Mouse (Mus musculus) heart, postnatal 25 days (tissue): ENCODE measurements around the gene Ate1. TPM values are rescaled to one million over a fixed set of nuclear protein-coding genes. Genes with fewer than 3 reads are reported as not detected.
"Not testable (repeated sequence)": the region's sequence is repeated elsewhere in the genome, so short reads cannot be mapped to it uniquely, and the experiment has no call there.

Source experiments
- DNase-seq: peaks from one replicate; pipeline ENCODE4 v3.0.0; 2022; ENCODE audit warnings: low spot score
- intact Hi-C: fragments of 180-260 bp; cut with DNase I; formaldehyde crosslinking; loops from one replicate; pipeline ENCODE4 v1.15.1; 2025
- total RNA-seq, 2 experiments: library from RNA; stranded (reverse); gene quantifications; 2 replicates each; pipeline ENCODE4 v1.2.3; 2021

Ate1 gene
- total RNA-seq, 2 experiments from 2014 or later, result 32.2 to 32.3 TPM

- DNase-seq, result not testable (repeated sequence)
- intact Hi-C loops, result loop anchor here (5.0 kb wide), 1 partner anchor 211 kb away; no protein-coding TSS in a partner anchor
Observed at GRCm38 (mm10) chr7:130531138-130531537, 11.0 kb upstream of the Ate1 start.

DNA sequence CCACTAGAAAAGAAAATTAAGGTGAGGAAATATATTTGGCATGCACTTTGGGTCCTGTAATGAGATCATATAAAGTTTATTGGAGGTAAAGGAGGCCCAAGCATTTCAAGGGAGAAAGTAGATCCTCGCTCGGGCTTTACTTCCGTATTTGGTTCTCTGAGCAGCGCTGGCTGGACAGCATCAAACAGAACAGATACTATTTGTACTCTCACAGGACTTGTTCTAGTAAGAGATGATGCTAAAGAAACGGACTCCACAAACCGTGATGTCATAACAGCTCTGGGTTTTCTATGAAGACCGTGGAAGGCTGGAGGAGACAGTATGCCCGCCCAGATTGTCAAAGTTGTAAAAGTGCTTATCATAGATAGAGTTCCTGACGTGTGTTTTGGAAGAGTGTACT is 7.1 kb upstream of the Ate1 start:
- intact Hi-C loops, result loop anchor here (10.0 kb wide), 1 partner anchor 337 kb away; the partner anchor contains the start of gene Plekha1
- no peak for DNase-seq

DNA sequence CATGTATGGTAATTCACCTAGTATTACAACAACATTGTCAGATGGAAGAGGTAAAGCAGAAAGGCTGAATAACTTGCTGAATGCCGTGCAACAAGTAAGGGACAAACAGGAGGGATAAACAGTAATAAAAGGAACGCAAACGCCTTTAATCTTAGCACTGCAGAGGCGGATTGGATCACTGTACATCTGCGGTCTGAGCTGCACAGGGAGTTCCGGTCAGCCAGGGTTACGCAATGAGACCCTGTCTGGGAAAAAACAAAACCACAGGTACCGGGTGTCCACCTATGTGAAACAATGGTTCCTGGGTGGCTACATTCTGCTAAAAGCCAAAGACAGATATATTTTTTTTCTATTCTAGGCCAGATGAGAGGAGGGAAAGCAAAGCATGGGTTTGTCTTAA is 3.3 kb upstream of the Ate1 start:
- intact Hi-C loops, result loop anchor here (10.0 kb wide), 1 partner anchor 341 kb away; the partner anchor contains the start of gene Plekha1
- no peak for DNase-seq

GRCm38 (mm10) chr7:130520812-130521422 is 748 bp upstream of the Ate1 start:
- DNase-seq, result no peak
- intact Hi-C loops, result loop anchor here (10.0 kb wide), 1 partner anchor 344 kb away; the partner anchor contains the start of gene Plekha1

- peak; percentile 97 for DNase-seq
- intact Hi-C loops, result loop anchor here (10.0 kb wide), 1 partner anchor 345 kb away; the partner anchor contains the start of gene Plekha1
Observed at GRCm38 (mm10) chr7:130519096-130520048, 797 bp downstream of the Ate1 start.

DNA sequence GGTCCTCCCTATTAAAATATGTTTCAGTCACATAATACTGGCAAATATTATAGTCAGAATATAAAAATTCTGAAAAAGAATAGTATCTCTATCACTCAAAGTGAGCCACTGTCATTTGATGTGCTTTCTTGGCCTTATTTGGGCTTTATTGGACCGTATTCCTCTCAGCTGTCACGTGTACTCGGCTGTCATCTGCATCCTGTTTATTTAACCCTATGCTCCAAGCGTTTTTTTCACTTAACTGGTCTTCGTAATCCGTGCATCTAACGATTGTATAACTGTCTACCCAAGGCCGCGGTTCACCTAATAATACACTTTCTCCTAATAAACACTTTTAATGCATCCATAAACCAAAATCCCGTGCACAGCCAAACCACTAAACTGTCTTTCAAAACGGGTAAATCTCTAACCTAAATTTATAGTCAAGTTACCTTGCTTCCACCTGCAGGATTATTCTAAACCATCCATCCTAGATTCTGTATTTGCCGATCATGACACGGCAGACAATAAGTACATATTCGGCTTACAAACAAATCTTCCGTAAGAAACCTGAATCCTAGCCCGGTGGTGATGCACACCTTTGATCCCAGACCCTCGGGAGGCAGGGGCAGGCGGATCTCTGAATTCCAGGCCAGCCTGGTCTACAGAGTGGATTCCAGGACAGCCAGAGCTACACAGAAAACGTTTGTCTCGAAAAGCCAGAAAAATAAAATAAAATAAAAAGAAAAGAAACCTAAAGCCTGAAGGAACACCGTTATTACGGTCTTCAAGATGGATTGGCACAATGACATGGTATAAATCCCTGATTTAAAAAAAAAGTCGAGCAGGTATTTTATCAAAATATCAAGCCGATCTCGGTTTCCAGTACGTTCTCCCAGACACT is 1.7 kb downstream of the Ate1 start:
- DNase-seq, result no peak
- intact Hi-C loops, result no loop called here

- intact Hi-C loops, result no loop called here
Observed at GRCm38 (mm10) chr7:130510243-130510642, 9.9 kb downstream of the Ate1 start.

GRCm38 (mm10) chr7:130503006-130503405 is 17.2 kb downstream of the Ate1 start:
- intact Hi-C loops, result no loop called here
- no peak for DNase-seq

More at GRCm38 (mm10) chr7:130510243-130510642, 9.9 kb downstream of the Ate1 start:
- no peak for DNase-seq

DNA sequence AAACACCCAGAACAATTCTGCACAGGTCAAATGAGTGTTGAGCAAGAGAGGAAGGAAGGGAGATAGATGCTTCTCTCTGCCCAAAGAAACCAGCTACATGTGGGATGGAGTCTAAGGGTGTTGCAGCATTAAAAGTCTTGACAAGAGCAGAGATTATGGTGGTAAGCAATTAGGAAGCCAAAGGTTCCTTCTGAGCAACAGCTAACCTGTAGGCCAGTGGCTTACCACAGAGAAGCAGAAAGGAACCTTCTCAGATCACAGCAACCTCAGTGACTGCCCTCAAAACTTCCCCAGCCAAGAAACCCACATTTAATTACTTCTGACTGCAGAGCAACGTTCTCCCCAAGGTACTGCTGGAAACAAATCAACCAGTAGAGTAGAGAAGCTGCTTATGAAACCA is 18.7 kb downstream of the Ate1 start:
- intact Hi-C loops, result no loop called here
- DNase-seq, result no peak

DNA sequence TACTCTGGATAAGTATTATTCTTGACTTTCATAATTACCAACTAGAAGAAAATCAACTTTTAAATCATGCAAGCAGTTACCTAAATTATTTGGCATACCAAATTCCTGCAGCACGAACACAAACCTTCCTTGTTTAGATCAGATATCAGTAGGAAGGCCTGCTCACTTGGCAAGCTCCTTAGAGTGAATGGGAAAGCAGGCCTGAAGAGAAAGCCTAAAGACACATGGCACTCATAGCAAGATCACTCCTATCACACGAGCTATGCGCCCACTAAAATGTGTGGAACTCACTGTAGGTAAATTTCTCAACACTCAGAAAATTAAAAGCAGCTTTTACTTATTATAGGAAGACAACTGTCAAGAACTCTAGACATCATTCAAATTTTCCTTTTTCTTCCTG is 26.8 kb downstream of the Ate1 start:
- no peak for DNase-seq
- intact Hi-C loops, result no loop called here

DNA sequence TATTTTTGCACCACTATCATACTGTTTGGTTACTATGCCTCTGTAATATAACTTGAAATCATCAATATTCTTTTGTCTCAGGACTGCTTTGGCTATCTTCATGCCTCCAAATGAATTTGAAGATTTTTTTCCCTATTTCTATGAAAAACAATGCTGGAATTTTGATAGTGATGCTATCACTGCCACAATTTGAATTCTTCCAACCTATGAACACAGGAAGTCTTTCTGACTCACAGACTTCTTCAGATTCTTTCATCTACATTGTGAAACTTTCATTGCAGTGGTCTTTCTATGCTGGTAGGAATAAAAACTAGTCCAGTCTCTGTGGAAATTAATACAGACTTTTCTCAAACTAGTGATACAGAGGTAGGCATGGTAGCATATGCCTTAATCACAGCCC is 28.1 kb downstream of the Ate1 start:
- no peak for DNase-seq

GRCm38 (mm10) chr7:130479003-130479402 is 41.2 kb downstream of the Ate1 start:
- DNase-seq, result not testable (repeated sequence)
- intact Hi-C loops, result loop anchor here (5.0 kb wide), 1 partner anchor 207 kb away; no protein-coding TSS in a partner anchor

More for the DNA sequence above, 28.1 kb downstream of the Ate1 start:
- intact Hi-C loops, result no loop called here

GRCm38 (mm10) chr7:130475970-130476369 is 44.2 kb downstream of the Ate1 start:
- peak; percentile 4 for DNase-seq
- intact Hi-C loops, result loop anchor here (1.0 to 5.0 kb wide), 3 partner anchors 204 to 827 kb away; no protein-coding TSS in a partner anchor

DNA sequence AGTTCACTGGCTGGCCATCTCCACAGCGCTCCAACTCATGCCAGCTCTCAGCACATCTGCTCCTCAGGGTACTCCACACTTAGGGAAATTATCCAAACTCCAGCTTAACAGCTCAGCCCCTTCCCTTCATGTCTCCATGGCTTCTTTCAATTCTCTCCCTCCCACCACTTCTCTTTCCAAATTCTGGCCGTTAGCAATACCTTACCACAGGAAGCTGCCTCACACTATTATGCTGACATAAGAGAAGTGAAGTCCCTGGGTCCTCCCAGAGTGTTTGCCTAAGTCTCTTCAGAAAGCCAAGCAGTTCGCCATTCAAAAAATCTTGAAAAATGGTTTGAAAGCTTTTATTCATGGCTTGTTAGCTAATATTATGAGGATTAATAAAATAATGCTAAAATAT is 46.3 kb downstream of the Ate1 start:
- intact Hi-C loops, result no loop called here
- no peak for DNase-seq

- DNase-seq, result no peak
- intact Hi-C loops, result no loop called here
Observed at GRCm38 (mm10) chr7:130472683-130473082, 47.5 kb downstream of the Ate1 start.

GRCm38 (mm10) chr7:130471045-130471444 is 49.1 kb downstream of the Ate1 start:
- intact Hi-C loops, result no loop called here
- DNase-seq, result no peak

DNA sequence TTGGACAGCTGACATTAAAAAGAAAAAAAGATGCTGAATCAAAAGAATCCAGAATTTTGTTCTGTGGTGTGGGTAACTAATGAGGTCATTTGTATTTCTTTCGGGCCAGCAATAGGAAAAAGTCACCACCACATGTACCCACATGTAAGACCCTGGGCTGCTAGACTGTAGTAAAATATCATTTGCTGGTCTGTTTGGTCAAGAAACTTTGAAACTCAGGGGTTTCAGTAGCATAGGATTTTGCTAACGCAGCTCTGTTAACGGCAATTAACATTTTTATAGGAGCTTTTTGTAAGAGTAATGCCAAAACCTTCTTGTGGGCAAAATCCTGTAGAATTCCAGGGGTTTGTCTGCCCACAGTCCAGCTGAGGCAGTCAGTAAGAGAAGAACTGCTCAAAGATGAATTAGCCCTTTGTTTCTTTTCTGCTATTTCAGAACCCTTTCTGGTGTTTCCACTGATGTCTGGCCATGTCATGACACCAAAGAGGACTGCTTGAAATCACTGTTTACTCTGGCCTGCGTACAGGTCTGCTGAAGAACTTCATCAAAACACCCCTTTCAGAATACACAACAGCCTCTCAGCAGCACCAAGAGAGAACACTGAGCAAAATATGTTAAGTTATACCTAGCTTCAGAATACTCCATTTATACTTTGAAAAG is 64.5 kb downstream of the Ate1 start:
- intact Hi-C loops, result no loop called here
- DNase-seq, result no peak

DNA sequence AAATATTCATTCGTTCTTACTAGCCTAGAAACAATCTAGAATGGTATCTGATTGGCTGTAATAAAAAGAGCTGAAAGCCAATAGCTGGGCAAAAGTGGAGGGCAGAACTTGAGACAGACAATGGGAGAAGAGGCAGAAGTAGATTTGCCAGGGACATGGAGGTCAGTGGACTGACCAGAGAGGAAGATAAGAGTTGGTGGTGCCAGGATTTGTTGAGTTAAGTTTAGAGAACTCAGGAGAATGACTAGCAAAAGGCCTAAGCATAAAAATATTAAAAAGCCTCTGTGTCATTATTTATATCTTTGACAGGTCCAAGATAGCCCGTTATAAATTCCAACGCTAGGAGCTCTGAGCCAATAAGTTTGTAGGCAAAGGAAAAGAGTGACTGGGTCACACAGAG is 65.9 kb downstream of the Ate1 start:
- intact Hi-C loops, result no loop called here
- no peak for DNase-seq

DNA sequence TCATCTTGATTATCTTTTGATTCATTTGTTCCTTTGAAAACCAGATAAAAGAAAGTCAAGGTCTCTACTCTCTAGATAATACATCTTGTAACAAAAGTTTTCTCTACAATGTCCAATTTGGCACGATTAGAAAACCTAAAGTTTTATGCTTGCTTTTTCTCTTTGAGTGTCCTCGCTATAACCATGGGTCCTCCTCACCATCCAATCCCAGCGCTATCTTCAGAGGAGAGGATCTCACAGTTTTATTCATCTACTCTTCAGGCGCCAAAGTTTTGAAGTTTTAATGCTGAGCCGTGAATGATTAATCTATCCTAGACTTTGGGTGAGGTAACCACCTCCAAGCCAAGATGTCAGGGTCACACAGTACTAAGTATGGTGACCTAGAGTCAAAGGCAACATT is 84.4 kb downstream of the Ate1 start:
- DNase-seq, result no peak
- intact Hi-C loops, result no loop called here
